Mouse (Mus musculus) hindbrain, embryonic 11.5 days (tissue): ENCODE measurements around the gene Rheb. TPM values are rescaled to one million over a fixed set of nuclear protein-coding genes. Genes with fewer than 3 reads are reported as not detected.
"Not testable (repeated sequence)": the region's sequence is repeated elsewhere in the genome, so short reads cannot be mapped to it uniquely, and the experiment has no call there.

Experiments used
- ATAC-seq: fragments of 200-750 bp; cut with Nextera tagmentation; 2 replicates; pipeline ENCODE4 v1.8.0; 2017; ENCODE audit warnings: mild to moderate bottlenecking, moderate TSS enrichment, moderate library complexity; ENCODE audit not compliant: low FRiP score
- DNase-seq: peaks from one replicate; pipeline ENCODE4 v3.0.0-alpha.2; 2015; ENCODE audit warnings: low spot score
- H3K27ac ChIP-seq: fragments of 300-500 bp; sonication (generic); 2 replicates; pipeline ENCODE4 v1.5.1; 2014; ENCODE audit warnings: mild to moderate bottlenecking, low read depth, low read length
- H3K27me3 ChIP-seq: fragments of 300-500 bp; sonication (generic); 2 replicates; pipeline ENCODE4 v1.6.1; 2014; ENCODE audit warnings: mild to moderate bottlenecking, low read length, moderate library complexity, mixed read lengths; ENCODE audit not compliant: control insufficient read depth, insufficient read depth
- H3K36me3 ChIP-seq: fragments of 300-500 bp; sonication (generic); 2 replicates; pipeline ENCODE4 v1.6.1; 2014; ENCODE audit warnings: mild to moderate bottlenecking, low read length, moderate library complexity, mixed read lengths; ENCODE audit not compliant: control insufficient read depth, insufficient read depth
- H3K4me1 ChIP-seq: fragments of 300-500 bp; sonication (generic); replicated peaks from 2 replicates; pipeline ENCODE4 v1.6.1; 2014; ENCODE audit warnings: low read length, mixed read lengths; ENCODE audit not compliant: control insufficient read depth, insufficient read depth
- H3K4me2 ChIP-seq: fragments of 300-500 bp; sonication (generic); replicated peaks from 2 replicates; pipeline ENCODE4 v1.6.1; 2014; ENCODE audit warnings: mild to moderate bottlenecking, low read depth, low read length
- H3K4me3 ChIP-seq: fragments of 300-500 bp; sonication (generic); 2 replicates; pipeline ENCODE4 v1.5.1; 2014; ENCODE audit warnings: low read depth, low read length
- H3K9ac ChIP-seq: fragments of 300-500 bp; sonication (generic); 2 replicates; pipeline ENCODE4 v1.6.1; 2014; ENCODE audit warnings: low read depth, low read length
- H3K9me3 ChIP-seq: fragments of 300-500 bp; sonication (generic); 2 replicates; pipeline ENCODE4 v1.6.1; 2016; ENCODE audit warnings: low read length; ENCODE audit not compliant: control insufficient read depth
- WGBS: fragments of 180-500 bp; shearing (Covaris S2); extraction: QIAGEN DNeasy Blood & Tissue Kit; methylation state at CpG from one replicate; pipeline ENCODE4 v1.1.7; 2014; 5-methylcytosine and 5-hydroxymethylcytosine counted together
- polyA plus RNA-seq: library from polyadenylated mRNA; unstranded; fragments of >200 nt; fragmentation: Nextera tagmentation; extraction: Ambion mirVana; gene quantifications from 2 replicates; pipeline ENCODE4 v1.2.1, GENCODE M21; 2014

The Rheb gene
- polyA plus RNA-seq, 1 experiment from 2014 or later = 202 TPM

- no peaks in the 10 kb centered on the region for H3K36me3 ChIP-seq
- no peak overlapping the region for H3K4me2 ChIP-seq
- DNase-seq = no peak
- no peaks in the 10 kb centered on the region for H3K9me3 ChIP-seq
- no peak overlapping the region for H3K9ac ChIP-seq
- H3K4me3 ChIP-seq = no peak overlapping the region
- no peaks in the 10 kb centered on the region for H3K4me1 ChIP-seq
- no peak overlapping the region for H3K27ac ChIP-seq
- WGBS = 97% methylated on average over 3 of the region's 3 CpGs
- H3K27me3 ChIP-seq = no peaks in the 10 kb centered on the region
- ATAC-seq = no peak
Measured at GRCm38 (mm10) chr5:24854256-24854655, 11.8 kb upstream of the Rheb start.

GRCm38 (mm10) chr5:24848261-24848660 is 5.8 kb upstream of the Rheb start:
- H3K9ac ChIP-seq, DNase-seq, H3K4me3 ChIP-seq, H3K9me3 ChIP-seq, H3K4me1 ChIP-seq, H3K36me3 ChIP-seq, H3K4me2 ChIP-seq, ATAC-seq, H3K27ac ChIP-seq, H3K27me3 ChIP-seq: not testable (repeated sequence)
- WGBS = 88% methylated on average over 14 of the region's 14 CpGs

GRCm38 (mm10) chr5:24843841-24844240 is 1.4 kb upstream of the Rheb start:
- Histone ChIP-seq H3K27ac (no peak overlapping the region), H3K36me3 (no peaks in the 10 kb centered on the region), H3K4me2 (no peak overlapping the region), H3K9me3 (no peaks in the 10 kb centered on the region), H3K27me3 (no peaks in the 10 kb centered on the region), H3K4me1 (peaks cover 5% of the 10 kb centered on the region; the same call in 1 of the 2 replicates), H3K9ac (no peak overlapping the region), H3K4me3 (no peak overlapping the region)
- 90% methylated on average over 5 of the region's 5 CpGs for WGBS
- DNase-seq = no peak
- ATAC-seq = no peak

- DNase-seq (no peak), ATAC-seq (peak; percentile 59)
- no peaks in the 10 kb centered on the region for H3K27me3 ChIP-seq
- no peaks in the 10 kb centered on the region for H3K9me3 ChIP-seq
- peak overlapping the region; percentile 61 for H3K9ac ChIP-seq
- WGBS = 2% methylated on average over 21 of the region's 21 CpGs
- H3K36me3 ChIP-seq = no peaks in the 10 kb centered on the region
- peak overlapping the region; percentile 84 for H3K4me2 ChIP-seq
- peaks cover 5% of the 10 kb centered on the region; the same call in 1 of the 2 replicates for H3K4me1 ChIP-seq
- H3K4me3 ChIP-seq = peak overlapping the region; percentile 92
- peak overlapping the region; percentile 96 for H3K27ac ChIP-seq
Measured at GRCm38 (mm10) chr5:24843103-24843475, 665 bp upstream of the Rheb start.

- H3K9me3 ChIP-seq = no peaks in the 10 kb centered on the region
- H3K27me3 ChIP-seq = no peaks in the 10 kb centered on the region
- H3K4me2 ChIP-seq = peak overlapping the region; percentile 80
- no peaks in the 10 kb centered on the region for H3K36me3 ChIP-seq
- WGBS = under 1% methylated on average over 50 of the region's 50 CpGs
- H3K4me3 ChIP-seq = peak overlapping the region; percentile 92
- peak; percentile 7; the same call in 1 of the 2 replicates for ATAC-seq
- H3K9ac ChIP-seq = peak overlapping the region; percentile 82
- peaks cover 5% of the 10 kb centered on the region; the same call in 1 of the 2 replicates for H3K4me1 ChIP-seq
- peak overlapping the region; percentile 96 for H3K27ac ChIP-seq
- DNase-seq = peak; percentile 70
Measured at GRCm38 (mm10) chr5:24841662-24842273, 656 bp downstream of the Rheb start.

- H3K27ac ChIP-seq = no peak overlapping the region
- H3K4me1 ChIP-seq = peaks cover 5% of the 10 kb centered on the region; the same call in 1 of the 2 replicates
- H3K9me3 ChIP-seq = no peaks in the 10 kb centered on the region
- WGBS = 23% methylated on average over 11 of the region's 11 CpGs
- no peaks in the 10 kb centered on the region for H3K27me3 ChIP-seq
- H3K9ac ChIP-seq = peak overlapping the region; percentile 82
- DNase-seq (peak; percentile 27), ATAC-seq (no peak)
- peak overlapping the region; percentile 80 for H3K4me2 ChIP-seq
- peak overlapping the region; percentile 92 for H3K4me3 ChIP-seq
- no peaks in the 10 kb centered on the region for H3K36me3 ChIP-seq
Measured at GRCm38 (mm10) chr5:24840975-24841431, 1.4 kb downstream of the Rheb start.

GRCm38 (mm10) chr5:24834491-24834890 is 7.9 kb downstream of the Rheb start:
- DNase-seq (no peak), ATAC-seq (no peak)
- Histone ChIP-seq H3K27ac (no peak overlapping the region), H3K4me2 (no peak overlapping the region), H3K9ac (no peak overlapping the region), H3K36me3 (no peaks in the 10 kb centered on the region), H3K27me3 (no peaks in the 10 kb centered on the region), H3K4me3 (no peak overlapping the region), H3K9me3 (no peaks in the 10 kb centered on the region), H3K4me1 (no peaks in the 10 kb centered on the region)
- 86% methylated on average over 5 of the region's 5 CpGs for WGBS

- no peak overlapping the region for H3K9ac ChIP-seq
- H3K4me2 ChIP-seq = no peak overlapping the region
- DNase-seq = no peak
- 91% methylated on average over 3 of the region's 3 CpGs for WGBS
- no peaks in the 10 kb centered on the region for H3K4me1 ChIP-seq
- no peaks in the 10 kb centered on the region for H3K9me3 ChIP-seq
- H3K4me3 ChIP-seq = no peak overlapping the region
- ATAC-seq = no peak
- no peak overlapping the region for H3K27ac ChIP-seq
- H3K36me3 ChIP-seq = no peaks in the 10 kb centered on the region
- no peaks in the 10 kb centered on the region for H3K27me3 ChIP-seq
Measured at GRCm38 (mm10) chr5:24831912-24832311, 10.5 kb downstream of the Rheb start.

GRCm38 (mm10) chr5:24828446-24828845 is 14.0 kb downstream of the Rheb start:
- no peaks in the 10 kb centered on the region for H3K4me1 ChIP-seq
- ATAC-seq (no peak), DNase-seq (no peak)
- no peak overlapping the region for H3K27ac ChIP-seq
- H3K4me3 ChIP-seq = no peak overlapping the region
- no peaks in the 10 kb centered on the region for H3K9me3 ChIP-seq
- WGBS = 93% methylated on average over 3 of the region's 3 CpGs
- no peaks in the 10 kb centered on the region for H3K36me3 ChIP-seq
- no peak overlapping the region for H3K4me2 ChIP-seq
- H3K27me3 ChIP-seq = no peaks in the 10 kb centered on the region
- H3K9ac ChIP-seq = no peak overlapping the region
